Mouse (Mus musculus): ENCODE measurements around the gene Thrsp. TPM values are rescaled to one million over a fixed set of nuclear protein-coding genes. Genes with fewer than 3 reads are reported as not detected.

Gene Thrsp
- polyA plus RNA-seq, 1 experiment from 2014 or later = 3.5 TPM

- H3K4me1 ChIP-seq (ENCODE audit: control insufficient read depth, insufficient read depth, low read length) = no peaks in the 10 kb centered on the region
- H3K4me2 ChIP-seq (ENCODE audit: low read depth, low read length) = no peak overlapping the region
Measured at GRCm38 (mm10) chr7:97379304-97379703, 38.2 kb downstream of the Thrsp start.

GRCm38 (mm10) chr7:97375906-97376305 is 41.6 kb downstream of the Thrsp start:
- H3K27me3 ChIP-seq (replicated peaks; ENCODE audit: control insufficient read depth, insufficient read depth, low read length) = no peaks in the 10 kb centered on the region
- no peak overlapping the region for H3K27ac ChIP-seq (replicated peaks; ENCODE audit: low read depth, low read length)
- no peaks in the 10 kb centered on the region for H3K9me3 ChIP-seq (ENCODE audit: control insufficient read depth, low read length)
- H3K36me3 ChIP-seq (ENCODE audit: control insufficient read depth, insufficient read depth, low read length) = peaks cover 63% of the 10 kb centered on the region
- ATAC-seq (ENCODE audit: low read depth) (no peak), DNase-seq (ENCODE audit: low spot score) (no peak)
- WGBS = 79% methylated on average over 2 of the region's 2 CpGs
- peaks cover 7% of the 10 kb centered on the region for H3K4me1 ChIP-seq (ENCODE audit: control insufficient read depth, insufficient read depth, low read length)
- no peak overlapping the region for H3K4me2 ChIP-seq (ENCODE audit: low read depth, low read length)
- no peak overlapping the region for H3K9ac ChIP-seq (ENCODE audit: low read depth, low read length)
- H3K4me3 ChIP-seq (ENCODE audit: low read depth, low read length) = no peak overlapping the region

More at GRCm38 (mm10) chr7:97379304-97379703, 38.2 kb downstream of the Thrsp start:
- H3K27me3 ChIP-seq (replicated peaks; ENCODE audit: control insufficient read depth, insufficient read depth, low read length) = no peaks in the 10 kb centered on the region
- peaks cover 91% of the 10 kb centered on the region for H3K36me3 ChIP-seq (ENCODE audit: control insufficient read depth, insufficient read depth, low read length)
- H3K9me3 ChIP-seq (ENCODE audit: control insufficient read depth, low read length) = no peaks in the 10 kb centered on the region
- WGBS = 92% methylated on average over 5 of the region's 5 CpGs
- no peak for DNase-seq (ENCODE audit: low spot score)
- H3K9ac ChIP-seq (ENCODE audit: low read depth, low read length) = no peak overlapping the region
- no peak overlapping the region for H3K27ac ChIP-seq (replicated peaks; ENCODE audit: low read depth, low read length)
- no peak for ATAC-seq (ENCODE audit: low read depth)
- no peak overlapping the region for H3K4me3 ChIP-seq (ENCODE audit: low read depth, low read length)

- no peaks in the 10 kb centered on the region for H3K27me3 ChIP-seq (replicated peaks; ENCODE audit: control insufficient read depth, insufficient read depth, low read length)
- H3K9me3 ChIP-seq (ENCODE audit: control insufficient read depth, low read length) = no peaks in the 10 kb centered on the region
- no peak overlapping the region for H3K4me2 ChIP-seq (ENCODE audit: low read depth, low read length)
- 93% methylated on average over 9 of the region's 9 CpGs for WGBS
- H3K36me3 ChIP-seq (ENCODE audit: control insufficient read depth, insufficient read depth, low read length) = peaks cover 56% of the 10 kb centered on the region
- peaks cover 10% of the 10 kb centered on the region for H3K4me1 ChIP-seq (ENCODE audit: control insufficient read depth, insufficient read depth, low read length)
- DNase-seq (ENCODE audit: low spot score) = no peak
- H3K27ac ChIP-seq (replicated peaks; ENCODE audit: low read depth, low read length) = no peak overlapping the region
- H3K9ac ChIP-seq (ENCODE audit: low read depth, low read length) = no peak overlapping the region
- ATAC-seq (ENCODE audit: low read depth) = no peak
- no peak overlapping the region for H3K4me3 ChIP-seq (ENCODE audit: low read depth, low read length)
Measured at GRCm38 (mm10) chr7:97375101-97375500, 42.4 kb downstream of the Thrsp start.

GRCm38 (mm10) chr7:97365887-97366286 is 51.6 kb downstream of the Thrsp start:
- Histone ChIP-seq H3K27me3 (replicated peaks; ENCODE audit: control insufficient read depth, insufficient read depth, low read length) (no peaks in the 10 kb centered on the region), H3K9me3 (ENCODE audit: control insufficient read depth, low read length) (no peaks in the 10 kb centered on the region), H3K27ac (replicated peaks; ENCODE audit: low read depth, low read length) (no peak overlapping the region), H3K36me3 (ENCODE audit: control insufficient read depth, insufficient read depth, low read length) (no peaks in the 10 kb centered on the region), H3K4me2 (ENCODE audit: low read depth, low read length) (no peak overlapping the region), H3K4me3 (ENCODE audit: low read depth, low read length) (no peak overlapping the region), H3K9ac (ENCODE audit: low read depth, low read length) (no peak overlapping the region), H3K4me1 (ENCODE audit: control insufficient read depth, insufficient read depth, low read length) (peaks cover 3% of the 10 kb centered on the region)
- DNase-seq (ENCODE audit: low spot score) (no peak), ATAC-seq (ENCODE audit: low read depth) (no peak)
- WGBS = 65% methylated on average over 1 of the region's 1 CpGs

Other genes starting within 250 kb of the Thrsp start
- 2.2 and 2.7 TPM in 2 replicates for gene Usp35, start 85.7 kb downstream of the Thrsp start, polyA plus RNA-seq (2014; fragmentation: Nextera tagmentation; extraction: Ambion mirVana)
- 5.3 and 5.5 TPM in 2 replicates for gene Kctd21, start 85.4 kb downstream of the Thrsp start, polyA plus RNA-seq (2014; fragmentation: Nextera tagmentation; extraction: Ambion mirVana)
- gene Alg8, start 46.1 kb downstream of the Thrsp start, polyA plus RNA-seq (2014; fragmentation: Nextera tagmentation; extraction: Ambion mirVana) = 30.7 TPM in 2 replicates
- gene Ndufc2, start 17.7 kb downstream of the Thrsp start, polyA plus RNA-seq (2014; fragmentation: Nextera tagmentation; extraction: Ambion mirVana) = 363 and 429 TPM in 2 replicates
- gene Kctd14, start 33.6 kb upstream of the Thrsp start, polyA plus RNA-seq (2014; fragmentation: Nextera tagmentation; extraction: Ambion mirVana) = 3.0 and 4.8 TPM in 2 replicates
- 43.3 and 51.9 TPM in 2 replicates for gene Ints4, start 63.2 kb upstream of the Thrsp start, polyA plus RNA-seq (2014; fragmentation: Nextera tagmentation; extraction: Ambion mirVana)
- 87.4 and 92.1 TPM in 2 replicates for gene Aamdc, start 161.8 kb upstream of the Thrsp start, polyA plus RNA-seq (2014; fragmentation: Nextera tagmentation; extraction: Ambion mirVana)
- 18.0 and 20.8 TPM in 2 replicates for gene Rsf1, start 162.2 kb upstream of the Thrsp start, polyA plus RNA-seq (2014; fragmentation: Nextera tagmentation; extraction: Ambion mirVana)